Mouse (Mus musculus): Measurements from ENCODE around the gene Mfsd11. TPM values are rescaled to one million over a fixed set of nuclear protein-coding genes. Genes with fewer than 3 reads are reported as not detected.

Gene Mfsd11
- polyA plus RNA-seq, 1 experiment: 26.4 TPM

DNA sequence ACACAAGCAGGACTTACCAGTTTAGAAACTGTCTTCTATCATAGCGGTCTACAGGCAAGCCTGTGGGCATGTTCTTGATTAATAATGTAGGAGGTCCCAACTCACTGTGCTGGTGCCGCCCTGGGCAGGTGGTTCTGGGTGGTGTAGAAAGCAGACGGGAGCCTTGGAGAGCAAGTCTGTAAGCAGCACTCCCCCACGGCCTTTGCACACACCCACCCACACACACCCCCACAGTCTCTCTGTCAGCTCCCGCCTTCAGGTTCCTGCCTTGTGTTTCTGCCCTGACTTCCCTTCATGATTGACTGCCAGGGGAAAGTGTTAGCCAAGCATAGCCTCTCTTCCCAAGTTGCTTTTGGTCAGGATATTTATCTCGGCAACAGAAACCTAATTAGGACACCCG lies 65.1 kb downstream of the Mfsd11 start:
- no peak for TF ChIP-seq POLR2A (IDR thresholded peaks at IDR 0.05; ENCODE audit: borderline replicate concordance, control insufficient read depth, low read depth, low read length)
- TF ChIP-seq CTCF (IDR thresholded peaks at IDR 0.05; ENCODE audit: control insufficient read depth, insufficient read depth, low read length): no peak
- WGBS: 40% methylated on average over 7 of the region's 7 CpGs
- Histone ChIP-seq H3K4me3 (replicated peaks; ENCODE audit: control insufficient read depth, low read depth, low read length) (no peak overlapping the region), H3K4me1 (ENCODE audit: control insufficient read depth, insufficient read depth, low read length) (no peaks in the 10 kb centered on the region; the same call in 1 of the 2 replicates), H3K27ac (ENCODE audit: control insufficient read depth, insufficient read depth, low read depth, low read length, poor library complexity) (no peak overlapping the region)

DNA sequence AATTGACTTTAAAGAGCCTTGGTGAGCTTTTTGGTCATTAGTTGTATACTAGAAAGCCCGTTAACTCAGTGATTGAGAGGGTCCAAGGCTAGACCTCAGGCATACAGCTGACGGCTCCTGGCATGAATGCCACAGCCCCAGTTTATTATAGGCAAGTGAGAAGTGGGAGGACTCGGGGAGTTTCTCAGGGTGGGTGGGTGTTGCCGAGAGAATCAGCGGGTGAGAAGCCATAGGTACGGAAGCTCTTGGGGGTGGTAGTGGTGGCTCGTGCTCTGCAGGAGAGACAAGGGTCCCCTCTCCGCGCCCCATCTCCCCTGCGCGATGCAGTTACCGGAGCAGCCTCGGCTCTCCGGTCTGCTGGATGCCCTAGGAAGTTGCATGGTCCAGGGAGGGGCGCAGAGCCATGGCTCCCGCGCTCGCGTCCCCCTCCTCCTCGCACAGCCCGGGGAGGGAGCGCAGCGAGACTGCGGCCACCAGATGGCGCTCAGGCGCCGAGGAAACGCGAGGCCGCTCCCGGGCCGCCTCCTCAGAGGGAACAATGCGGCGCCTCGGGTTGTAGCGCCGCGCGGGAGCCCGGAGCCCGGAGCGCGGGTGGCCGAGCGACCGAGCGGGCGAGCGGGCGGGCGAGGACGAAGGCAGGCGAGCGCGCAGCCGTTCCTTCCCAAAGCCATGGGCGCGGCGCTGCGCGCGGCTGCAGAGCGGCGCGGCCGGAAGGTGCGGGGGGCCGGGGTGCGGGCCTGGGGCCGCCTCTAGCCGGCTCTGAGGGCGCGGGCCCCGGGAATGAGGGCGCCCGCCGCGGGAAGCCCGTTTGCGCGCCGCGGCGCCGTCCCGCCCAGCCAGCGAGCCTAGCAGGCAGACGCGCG lies 66.3 kb downstream of the Mfsd11 start, which contains the start of gene Mgat5b:
Gene Mgat5b (plus strand): TSS at position 541 of the 863 bp plus-strand sequence.
- Histone ChIP-seq H3K4me1 (ENCODE audit: control insufficient read depth, insufficient read depth, low read length) (no peaks in the 10 kb centered on the region; the same call in 1 of the 2 replicates), H3K4me3 (replicated peaks; ENCODE audit: control insufficient read depth, low read depth, low read length) (no peak within 1 kb of the TSS), H3K27ac (ENCODE audit: control insufficient read depth, insufficient read depth, low read depth, low read length, poor library complexity) (no peak within 1 kb of the TSS)
- WGBS: 2% methylated on average over 88 of the region's 90 CpGs
- TF ChIP-seq POLR2A (IDR thresholded peaks at IDR 0.05; ENCODE audit: borderline replicate concordance, control insufficient read depth, low read depth, low read length) (no peak), CTCF (IDR thresholded peaks at IDR 0.05; ENCODE audit: control insufficient read depth, insufficient read depth, low read length) (peak; percentile 80)

- 5% methylated on average over 58 of the region's 58 CpGs for WGBS
- no peak overlapping the region for H3K4me3 ChIP-seq (replicated peaks; ENCODE audit: control insufficient read depth, low read depth, low read length)
- TF ChIP-seq POLR2A (IDR thresholded peaks at IDR 0.05; ENCODE audit: borderline replicate concordance, control insufficient read depth, low read depth, low read length) (no peak), CTCF (IDR thresholded peaks at IDR 0.05; ENCODE audit: control insufficient read depth, insufficient read depth, low read length) (no peak)
- no peaks in the 10 kb centered on the region; the same call in 1 of the 2 replicates for H3K4me1 ChIP-seq (ENCODE audit: control insufficient read depth, insufficient read depth, low read length)
- no peak overlapping the region for H3K27ac ChIP-seq (ENCODE audit: control insufficient read depth, insufficient read depth, low read depth, low read length, poor library complexity)
Observed at GRCm38 (mm10) chr11:116919186-116920020, 67.2 kb downstream of the Mfsd11 start.

- no peaks in the 10 kb centered on the region; the same call in 1 of the 2 replicates for H3K4me1 ChIP-seq (ENCODE audit: control insufficient read depth, insufficient read depth, low read length)
- H3K27ac ChIP-seq (ENCODE audit: control insufficient read depth, insufficient read depth, low read depth, low read length, poor library complexity): no peak overlapping the region
- H3K4me3 ChIP-seq (replicated peaks; ENCODE audit: control insufficient read depth, low read depth, low read length): no peak overlapping the region
- WGBS: 3% methylated on average over 6 of the region's 6 CpGs
- TF ChIP-seq CTCF (IDR thresholded peaks at IDR 0.05; ENCODE audit: control insufficient read depth, insufficient read depth, low read length): no peak
- no peak for TF ChIP-seq POLR2A (IDR thresholded peaks at IDR 0.05; ENCODE audit: borderline replicate concordance, control insufficient read depth, low read depth, low read length)
Observed at GRCm38 (mm10) chr11:116920746-116921145, 68.5 kb downstream of the Mfsd11 start.

- Histone ChIP-seq H3K4me3 (replicated peaks; ENCODE audit: control insufficient read depth, low read depth, low read length) (no peak overlapping the region), H3K4me1 (ENCODE audit: control insufficient read depth, insufficient read depth, low read length) (no peaks in the 10 kb centered on the region; the same call in 1 of the 2 replicates), H3K27ac (ENCODE audit: control insufficient read depth, insufficient read depth, low read depth, low read length, poor library complexity) (no peak overlapping the region)
- no peak for TF ChIP-seq CTCF (IDR thresholded peaks at IDR 0.05; ENCODE audit: control insufficient read depth, insufficient read depth, low read length)
- no peak for TF ChIP-seq POLR2A (IDR thresholded peaks at IDR 0.05; ENCODE audit: borderline replicate concordance, control insufficient read depth, low read depth, low read length)
- WGBS: 39% methylated on average over 7 of the region's 7 CpGs
Observed at GRCm38 (mm10) chr11:116922058-116922457, 69.8 kb downstream of the Mfsd11 start.

Other genes starting within 250 kb of the Mfsd11 start
- 20.9 and 51.1 TPM in 2 replicates for gene Rhbdf2, start 225.4 kb upstream of the Mfsd11 start, polyA plus RNA-seq (2011; ENCODE audit: insufficient read depth, insufficient read length, low replicate concordance, missing spikeins)
- not detected in 2 replicates for gene Prcd, start 198.9 kb upstream of the Mfsd11 start, polyA plus RNA-seq (2011; ENCODE audit: insufficient read depth, insufficient read length, low replicate concordance, missing spikeins)
- 2.6 and 3.4 TPM in 2 replicates for gene Cygb, start 198.1 kb upstream of the Mfsd11 start, polyA plus RNA-seq (2011; ENCODE audit: insufficient read depth, insufficient read length, low replicate concordance, missing spikeins)
- gene St6galnac1, start 76.9 kb upstream of the Mfsd11 start, polyA plus RNA-seq (2011; ENCODE audit: insufficient read depth, insufficient read length, low replicate concordance, missing spikeins): not detected in 2 replicates
- 1.7 and 6.6 TPM in 2 replicates for gene Mxra7, start 24.4 kb upstream of the Mfsd11 start, polyA plus RNA-seq (2011; ENCODE audit: insufficient read depth, insufficient read length, low replicate concordance, missing spikeins)
- 21.3 and 52.9 TPM in 2 replicates for gene Mettl23, start 9.2 kb upstream of the Mfsd11 start, polyA plus RNA-seq (2011; ENCODE audit: insufficient read depth, insufficient read length, low replicate concordance, missing spikeins)
- 17.3 and 41.8 TPM in 2 replicates for gene Jmjd6, start 9.0 kb upstream of the Mfsd11 start, polyA plus RNA-seq (2011; ENCODE audit: insufficient read depth, insufficient read length, low replicate concordance, missing spikeins)
- 438 and 524 TPM in 2 replicates for gene Srsf2, start 654 bp downstream of the Mfsd11 start, polyA plus RNA-seq (2011; ENCODE audit: insufficient read depth, insufficient read length, low replicate concordance, missing spikeins)
- not detected in 2 replicates for gene Mgat5b, start 66.4 kb downstream of the Mfsd11 start, polyA plus RNA-seq (2011; ENCODE audit: insufficient read depth, insufficient read length, low replicate concordance, missing spikeins)